Mouse (Mus musculus) brain, adult 2 months (tissue): ENCODE data around the gene Gm3149.
"Not testable (repeated sequence)": the region's sequence is repeated elsewhere in the genome, so short reads cannot be mapped to it uniquely, and the experiment has no call there.

ENCODE experiments used
- DNase-seq: peaks from one replicate; pipeline ENCODE4 v3.0.0; 2011; ENCODE audit warnings: low read depth, low spot score

The Gm3149 gene

DNA sequence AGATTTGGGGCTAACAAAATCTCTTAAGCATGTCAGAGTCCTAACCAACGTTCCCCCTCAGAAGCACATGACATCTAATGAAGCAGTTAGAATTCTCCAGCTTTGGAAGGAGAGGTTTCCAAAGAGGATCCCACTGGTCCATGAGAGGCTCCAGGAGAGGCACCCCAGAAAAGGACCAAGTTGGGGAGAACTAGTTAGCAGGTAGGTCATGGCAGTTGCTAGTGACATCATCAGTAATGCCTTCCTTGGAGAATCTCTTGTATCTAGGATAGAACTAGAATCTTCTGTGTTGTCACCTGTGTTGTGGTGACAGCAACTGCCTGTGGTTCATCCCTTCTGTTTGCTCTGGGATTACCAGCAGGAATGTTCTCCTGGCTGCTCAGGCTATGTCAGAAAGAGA is at the start of gene Gm3149:
Gene Gm3149 (plus strand): TSS at position 301 of the 400 bp plus-strand sequence.
- not testable (repeated sequence) for DNase-seq

- not testable (repeated sequence) for DNase-seq
Observed at GRCm38 (mm10) chr14:4269238-4269950, 47.7 kb upstream of the Gm3149 start.

GRCm38 (mm10) chr14:4279828-4280227 is 37.3 kb upstream of the Gm3149 start:
- DNase-seq = not testable (repeated sequence)

- DNase-seq = peak; percentile 6
Observed at GRCm38 (mm10) chr14:4334476-4335080, 17.5 kb downstream of the Gm3149 start, which contains the start of gene 2610042L04Rik. Gene 2610042L04Rik (plus strand): TSS chr14:4334763.

GRCm38 (mm10) chr14:4335506-4335905 is 18.4 kb downstream of the Gm3149 start:
- not testable (repeated sequence) for DNase-seq

- DNase-seq = not testable (repeated sequence)
Observed at GRCm38 (mm10) chr14:4368991-4369390, 51.9 kb downstream of the Gm3149 start.

DNA sequence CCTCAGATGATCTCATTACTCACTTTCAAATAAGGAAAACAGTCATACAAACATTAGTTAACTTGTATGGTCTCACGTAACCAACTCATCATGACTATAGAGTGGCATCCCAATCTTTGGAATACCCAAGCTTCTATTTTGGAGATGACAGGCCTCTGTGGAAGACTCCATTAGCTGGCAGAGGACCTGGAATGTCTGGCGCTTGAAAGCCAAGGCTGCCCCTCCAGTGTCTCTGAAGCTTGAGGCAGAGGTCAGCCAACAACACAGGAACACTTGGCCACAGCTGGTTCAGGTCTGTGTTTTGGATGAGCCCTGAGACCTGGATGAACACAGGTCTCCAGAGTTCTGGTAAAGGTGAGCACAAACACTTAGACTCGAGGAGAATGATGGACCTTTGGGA is 52.6 kb downstream of the Gm3149 start:
- DNase-seq = not testable (repeated sequence)
